Mouse (Mus musculus): Measurements from ENCODE around the gene Tbx2. TPM values are rescaled to one million over a fixed set of nuclear protein-coding genes. Genes with fewer than 3 reads are reported as not detected.

The Tbx2 gene
- polyA plus RNA-seq, 1 experiment from 2014 or later = 5.2 TPM

DNA sequence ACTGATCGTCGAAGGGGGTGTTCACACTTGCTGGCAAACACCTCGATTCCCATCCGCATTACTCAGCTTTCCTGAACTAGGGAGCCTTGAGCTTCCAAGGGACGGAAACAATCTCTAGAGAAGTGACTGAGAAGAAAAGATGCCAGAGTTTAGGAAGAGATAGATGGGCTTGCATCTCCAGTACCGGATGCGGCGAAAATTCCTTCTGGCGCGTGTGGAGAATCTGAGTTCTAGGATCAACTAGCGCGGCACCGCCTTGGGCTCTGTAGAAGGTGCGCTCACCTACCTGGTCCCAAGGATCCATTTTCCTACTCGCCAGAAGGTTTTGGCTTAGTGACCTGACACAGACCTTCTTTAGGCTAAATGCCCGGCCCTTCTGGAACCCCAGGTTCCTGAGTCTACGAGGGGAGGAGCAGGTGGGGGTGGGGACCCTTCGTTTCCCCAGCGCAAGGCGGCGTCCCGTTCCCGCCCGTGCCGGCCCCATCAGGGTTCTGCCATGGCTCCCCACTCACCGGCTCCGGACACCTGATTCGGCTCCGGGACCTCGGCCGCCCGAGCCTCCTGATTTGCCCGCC is 608 bp upstream of the Tbx2 start:
- Histone ChIP-seq H3K9me3 (ENCODE audit: control insufficient read depth, low read length) (no peaks in the 10 kb centered on the region), H3K9ac (ENCODE audit: low read length) (peak overlapping the region; percentile 70), H3K4me2 (replicated peaks; ENCODE audit: low read depth) (peak overlapping the region; percentile 76), H3K4me3 (ENCODE audit: low read depth, low read length) (peak overlapping the region; percentile 60), H3K4me1 (replicated peaks; ENCODE audit: control insufficient read depth, insufficient read depth) (peaks cover 8% of the 10 kb centered on the region; the same call in 1 of the 2 replicates), H3K27me3 (ENCODE audit: control insufficient read depth, insufficient read depth, low read length) (no peaks in the 10 kb centered on the region), H3K36me3 (ENCODE audit: control insufficient read depth, insufficient read depth, low read length) (no peaks in the 10 kb centered on the region), H3K27ac (replicated peaks) (peak overlapping the region; percentile 92)
- TF ChIP-seq EP300 (optimal IDR thresholded peaks at IDR 0.05) (no peak), CTCF (IDR thresholded peaks at IDR 0.05; ENCODE audit: low read depth) (no peak)
- WGBS = 3% methylated on average over 33 of the region's 33 CpGs
- DNase-seq (ENCODE audit: low spot score) = no peak
- no peak for ATAC-seq (ENCODE audit: low FRiP score, low TSS enrichment)

DNA sequence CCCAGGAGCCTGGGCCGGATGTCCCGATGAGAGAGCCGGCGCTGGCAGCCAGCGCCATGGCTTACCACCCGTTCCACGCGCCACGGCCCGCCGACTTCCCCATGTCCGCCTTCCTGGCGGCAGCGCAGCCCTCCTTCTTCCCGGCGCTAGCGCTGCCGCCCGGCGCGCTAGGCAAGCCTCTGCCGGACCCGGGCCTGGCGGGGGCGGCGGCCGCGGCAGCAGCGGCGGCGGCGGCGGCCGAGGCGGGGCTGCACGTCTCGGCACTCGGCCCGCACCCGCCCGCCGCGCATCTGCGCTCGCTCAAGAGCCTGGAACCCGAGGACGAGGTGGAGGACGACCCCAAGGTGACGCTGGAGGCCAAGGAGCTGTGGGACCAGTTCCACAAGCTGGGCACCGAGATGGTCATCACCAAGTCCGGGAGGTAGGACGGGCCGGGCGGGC is 750 bp downstream of the Tbx2 start:
- DNase-seq (ENCODE audit: low spot score) (no peak), ATAC-seq (ENCODE audit: low FRiP score, low TSS enrichment) (no peak)
- no peaks in the 10 kb centered on the region for H3K9me3 ChIP-seq (ENCODE audit: control insufficient read depth, low read length)
- H3K4me3 ChIP-seq (ENCODE audit: low read depth, low read length) = peak overlapping the region; percentile 60
- peak overlapping the region; percentile 83 for H3K9ac ChIP-seq (ENCODE audit: low read length)
- peaks cover 8% of the 10 kb centered on the region; the same call in 1 of the 2 replicates for H3K4me1 ChIP-seq (replicated peaks; ENCODE audit: control insufficient read depth, insufficient read depth)
- peaks cover 3% of the 10 kb centered on the region; the same call in 1 of the 2 replicates for H3K27me3 ChIP-seq (ENCODE audit: control insufficient read depth, insufficient read depth, low read length)
- H3K4me2 ChIP-seq (replicated peaks; ENCODE audit: low read depth) = peak overlapping the region; percentile 76
- 0 out of 2 replicates have a peak, but pooled peaks cover 2% of the 10 kb centered on the region for H3K36me3 ChIP-seq (ENCODE audit: control insufficient read depth, insufficient read depth, low read length)
- peak overlapping the region; percentile 92 for H3K27ac ChIP-seq (replicated peaks)
- 0% methylated on average over 40 of the region's 54 CpGs for WGBS
- TF ChIP-seq EP300 (optimal IDR thresholded peaks at IDR 0.05) (no peak), CTCF (IDR thresholded peaks at IDR 0.05; ENCODE audit: low read depth) (no peak)

DNA sequence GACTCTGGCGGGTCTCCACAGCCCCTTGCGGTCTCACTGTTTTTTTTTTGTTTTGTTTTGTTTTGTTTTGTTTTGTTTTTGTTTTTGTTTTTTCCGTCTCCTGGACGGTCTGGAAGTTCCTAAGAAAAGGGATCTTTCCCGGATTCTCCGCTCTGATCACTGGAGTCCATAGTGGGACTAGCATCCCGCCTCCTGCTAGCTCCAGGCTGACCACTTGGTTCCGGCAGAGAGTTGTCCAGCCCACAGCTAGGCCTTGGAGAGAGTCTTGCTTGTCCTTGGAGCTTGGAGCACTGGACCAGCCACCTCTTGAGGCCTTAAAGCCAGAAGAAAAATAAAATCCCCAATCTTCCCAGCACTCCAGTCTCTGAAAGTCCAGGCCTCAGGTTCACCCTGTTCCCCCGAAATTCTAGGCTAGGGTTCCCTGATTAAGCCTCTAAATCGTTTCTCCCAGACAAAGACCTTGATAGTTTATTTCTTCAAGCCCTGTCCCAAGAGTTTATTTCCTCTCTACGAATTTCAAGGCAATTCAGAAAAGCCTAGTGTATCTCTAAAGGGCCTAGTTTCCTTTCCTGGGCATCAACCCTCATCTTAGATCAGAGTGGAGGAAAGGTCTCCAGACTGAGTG is 1.5 kb downstream of the Tbx2 start:
- H3K4me2 ChIP-seq (replicated peaks; ENCODE audit: low read depth) = peak overlapping the region; percentile 76
- H3K4me3 ChIP-seq (ENCODE audit: low read depth, low read length) = peak overlapping the region; percentile 60
- 0 out of 2 replicates have a peak, but pooled peaks cover 3% of the 10 kb centered on the region for H3K36me3 ChIP-seq (ENCODE audit: control insufficient read depth, insufficient read depth, low read length)
- 30% methylated on average over 11 of the region's 11 CpGs for WGBS
- H3K9me3 ChIP-seq (ENCODE audit: control insufficient read depth, low read length) = no peaks in the 10 kb centered on the region
- H3K9ac ChIP-seq (ENCODE audit: low read length) = peak overlapping the region; percentile 83
- peak overlapping the region; percentile 92; the same call in 1 of the 2 replicates for H3K27ac ChIP-seq (replicated peaks)
- H3K4me1 ChIP-seq (replicated peaks; ENCODE audit: control insufficient read depth, insufficient read depth) = peaks cover 8% of the 10 kb centered on the region; the same call in 1 of the 2 replicates
- TF ChIP-seq CTCF (IDR thresholded peaks at IDR 0.05; ENCODE audit: low read depth) = no peak
- TF ChIP-seq EP300 (optimal IDR thresholded peaks at IDR 0.05) = no peak
- ATAC-seq (ENCODE audit: low FRiP score, low TSS enrichment) (no peak), DNase-seq (ENCODE audit: low spot score) (no peak)
- peaks cover 3% of the 10 kb centered on the region; the same call in 1 of the 2 replicates for H3K27me3 ChIP-seq (ENCODE audit: control insufficient read depth, insufficient read depth, low read length)

DNA sequence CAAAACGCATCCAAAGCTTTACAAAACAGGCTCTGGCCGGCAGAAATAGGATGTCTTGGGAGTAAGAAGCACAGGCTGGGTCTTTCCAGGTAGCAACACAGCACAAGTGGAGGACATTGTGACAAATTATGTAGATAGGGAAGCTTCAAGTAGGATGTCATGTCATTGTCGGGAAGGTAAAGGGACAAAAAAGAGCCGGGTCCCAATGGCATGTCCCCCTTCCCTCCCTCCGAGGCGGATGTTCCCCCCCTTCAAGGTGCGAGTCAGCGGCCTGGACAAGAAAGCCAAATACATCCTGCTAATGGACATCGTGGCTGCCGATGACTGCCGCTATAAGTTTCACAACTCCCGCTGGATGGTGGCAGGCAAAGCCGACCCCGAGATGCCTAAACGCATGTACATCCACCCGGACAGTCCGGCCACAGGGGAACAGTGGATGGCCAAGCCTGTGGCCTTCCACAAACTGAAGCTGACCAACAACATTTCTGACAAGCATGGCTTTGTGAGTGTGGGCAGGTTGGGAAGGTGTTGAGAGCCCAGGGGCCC is 2.1 kb downstream of the Tbx2 start:
- peak overlapping the region; percentile 60 for H3K4me3 ChIP-seq (ENCODE audit: low read depth, low read length)
- ATAC-seq (ENCODE audit: low FRiP score, low TSS enrichment) (no peak), DNase-seq (ENCODE audit: low spot score) (no peak)
- H3K9ac ChIP-seq (ENCODE audit: low read length) = peak overlapping the region; percentile 83
- WGBS = 37% methylated on average over 17 of the region's 17 CpGs
- H3K36me3 ChIP-seq (ENCODE audit: control insufficient read depth, insufficient read depth, low read length) = 0 out of 2 replicates have a peak, but pooled peaks cover 3% of the 10 kb centered on the region
- peaks cover 3% of the 10 kb centered on the region; the same call in 1 of the 2 replicates for H3K27me3 ChIP-seq (ENCODE audit: control insufficient read depth, insufficient read depth, low read length)
- peak overlapping the region; percentile 76 for H3K4me2 ChIP-seq (replicated peaks; ENCODE audit: low read depth)
- H3K4me1 ChIP-seq (replicated peaks; ENCODE audit: control insufficient read depth, insufficient read depth) = peaks cover 8% of the 10 kb centered on the region; the same call in 1 of the 2 replicates
- no peak for TF ChIP-seq EP300 (optimal IDR thresholded peaks at IDR 0.05)
- TF ChIP-seq CTCF (IDR thresholded peaks at IDR 0.05; ENCODE audit: low read depth) = no peak
- H3K27ac ChIP-seq (replicated peaks) = no peak overlapping the region; the same call in 1 of the 2 replicates
- no peaks in the 10 kb centered on the region for H3K9me3 ChIP-seq (ENCODE audit: control insufficient read depth, low read length)

DNA sequence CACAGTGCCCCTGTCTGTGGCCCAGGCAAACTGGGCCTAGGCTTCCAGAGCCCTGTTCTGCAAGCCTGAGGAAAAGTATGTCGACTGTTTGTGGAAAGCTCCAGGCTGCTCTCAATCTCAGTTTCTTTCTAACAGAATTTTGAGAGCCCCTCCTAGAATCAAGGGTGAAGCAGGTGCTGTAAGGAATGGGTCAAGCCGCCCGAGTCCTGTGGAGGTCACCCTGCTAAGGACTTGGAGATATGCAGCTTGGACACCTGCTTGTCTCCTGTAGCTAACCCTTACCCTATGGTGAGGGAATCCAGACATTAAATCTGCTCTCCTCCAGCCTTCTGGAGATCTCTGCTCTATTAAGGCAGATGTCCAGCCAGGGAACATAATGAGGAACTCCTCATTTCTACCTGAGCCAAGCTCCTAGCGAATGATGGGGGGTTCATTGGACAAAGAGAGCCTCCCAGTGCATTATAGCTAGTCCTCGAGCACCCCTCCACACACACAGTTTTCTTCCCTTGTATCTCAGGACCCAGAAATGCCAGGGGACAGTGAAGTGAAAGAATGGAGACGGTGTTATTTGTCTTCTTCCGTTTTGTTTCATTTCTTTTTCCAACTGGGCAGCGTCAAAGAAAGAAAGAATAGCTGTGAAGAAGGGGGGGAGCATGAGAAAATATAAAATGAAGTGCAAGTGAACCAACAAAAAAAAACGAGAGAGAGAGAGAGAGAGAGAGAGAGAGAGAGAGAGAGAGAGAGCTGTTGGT is 2.8 kb downstream of the Tbx2 start:
- DNase-seq (ENCODE audit: low spot score) = no peak
- Histone ChIP-seq H3K27me3 (ENCODE audit: control insufficient read depth, insufficient read depth, low read length) (peaks cover 3% of the 10 kb centered on the region; the same call in 1 of the 2 replicates), H3K27ac (replicated peaks) (peak overlapping the region; percentile 45; the same call in 1 of the 2 replicates), H3K4me1 (replicated peaks; ENCODE audit: control insufficient read depth, insufficient read depth) (peaks cover 5% of the 10 kb centered on the region; the same call in 1 of the 2 replicates), H3K36me3 (ENCODE audit: control insufficient read depth, insufficient read depth, low read length) (0 out of 2 replicates have a peak, but pooled peaks cover 3% of the 10 kb centered on the region), H3K9ac (ENCODE audit: low read length) (peak overlapping the region; percentile 83), H3K9me3 (ENCODE audit: control insufficient read depth, low read length) (no peaks in the 10 kb centered on the region), H3K4me2 (replicated peaks; ENCODE audit: low read depth) (peak overlapping the region; percentile 76), H3K4me3 (ENCODE audit: low read depth, low read length) (peak overlapping the region; percentile 60)
- WGBS = 34% methylated on average over 9 of the region's 9 CpGs
- TF ChIP-seq EP300 (optimal IDR thresholded peaks at IDR 0.05) (no peak), CTCF (IDR thresholded peaks at IDR 0.05; ENCODE audit: low read depth) (no peak)
- ATAC-seq (ENCODE audit: low FRiP score, low TSS enrichment) = no peak
